Mouse (Mus musculus): ENCODE measurements around the gene Csrnp2. TPM values are rescaled to one million over a fixed set of nuclear protein-coding genes. Genes with fewer than 3 reads are reported as not detected.
"Not testable (repeated sequence)": the region's sequence is repeated elsewhere in the genome, so short reads cannot be mapped to it uniquely, and the experiment has no call there.

Csrnp2 gene
- polyA plus RNA-seq (2016; fragmentation: Nextera tagmentation; extraction: Ambion mirVana) = 16.7 and 22.0 TPM in 2 replicates

DNA sequence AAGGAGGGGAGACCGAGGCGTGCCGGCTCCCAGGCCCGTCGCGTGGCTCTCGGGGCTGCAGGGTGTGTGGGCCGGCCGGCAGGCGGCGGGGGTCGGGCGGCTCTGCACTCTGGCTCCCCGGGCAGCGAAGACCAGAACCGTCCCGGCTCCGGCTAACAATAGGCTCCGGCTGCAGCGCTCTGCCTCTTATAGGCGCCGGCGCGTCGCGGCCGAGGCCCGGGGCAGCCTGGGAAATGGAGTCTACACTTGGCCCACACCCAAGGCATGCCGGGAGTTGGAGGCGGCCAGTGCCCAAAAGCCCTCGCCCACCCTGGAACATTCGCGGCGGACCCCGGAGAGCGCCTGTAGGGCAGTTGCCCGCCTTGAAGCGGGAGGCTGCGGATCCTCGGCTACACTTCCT is at the start of gene Csrnp2:
Gene Csrnp2, minus strand, starts transcription at position 387 of the 400 bp plus-strand sequence.
- Histone ChIP-seq H3K36me3 (no peaks in the 10 kb centered on the region), H3K27me3 (ENCODE audit: low read depth, poor library complexity, severe bottlenecking) (no peaks in the 10 kb centered on the region), H3K4me3 (peak within 1 kb of the TSS; percentile 80), H3K27ac (replicated peaks) (peak within 1 kb of the TSS; percentile 97), H3K4me1 (peaks cover 53% of the 10 kb centered on the region), H3K9me3 (replicated peaks) (no peaks in the 10 kb centered on the region; the same call in 1 of the 2 replicates)
- DNase-seq (ENCODE audit: low spot score) = peak; percentile 96
- WGBS = under 1% methylated on average over 40 of the region's 40 CpGs

DNA sequence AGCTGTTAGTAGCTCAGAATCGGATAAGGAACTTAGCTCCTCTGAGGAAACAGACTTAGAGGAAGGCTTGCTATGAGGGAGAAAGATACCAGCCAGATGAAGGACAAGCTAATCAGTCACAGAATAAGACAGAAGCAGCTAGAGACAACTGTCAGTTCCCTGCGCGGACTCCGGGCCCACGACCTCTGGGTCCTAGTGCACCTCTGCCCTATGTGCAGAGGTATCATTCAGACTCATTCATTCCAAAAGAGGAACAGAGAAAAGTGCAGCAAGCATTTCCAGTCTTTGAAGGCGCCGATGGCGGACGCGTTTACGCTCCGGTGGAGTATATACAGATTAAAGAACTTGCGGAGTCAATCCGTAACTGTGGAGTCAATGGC is 48.4 kb upstream of the Csrnp2 start:
- Histone ChIP-seq H3K9me3 (replicated peaks) (peaks cover 18% of the 10 kb centered on the region), H3K36me3 (peaks cover 86% of the 10 kb centered on the region)
- not testable (repeated sequence) for H3K27ac ChIP-seq (replicated peaks); H3K4me1 ChIP-seq; H3K27me3 ChIP-seq (ENCODE audit: low read depth, poor library complexity, severe bottlenecking); H3K4me3 ChIP-seq; DNase-seq (ENCODE audit: low spot score)
- 97% methylated on average over 14 of the region's 14 CpGs for WGBS

- H3K27ac ChIP-seq (replicated peaks); H3K4me3 ChIP-seq; DNase-seq (ENCODE audit: low spot score); H3K27me3 ChIP-seq (ENCODE audit: low read depth, poor library complexity, severe bottlenecking); H3K4me1 ChIP-seq: not testable (repeated sequence)
- H3K9me3 ChIP-seq (replicated peaks) = peaks cover 18% of the 10 kb centered on the region
- 95% methylated on average over 28 of the region's 28 CpGs for WGBS
- peaks cover 80% of the 10 kb centered on the region for H3K36me3 ChIP-seq
Measured at GRCm38 (mm10) chr15:100542876-100543650, 47.8 kb upstream of the Csrnp2 start.

- Histone ChIP-seq H3K27ac (replicated peaks) (no peak overlapping the region), H3K9me3 (replicated peaks) (peaks cover 18% of the 10 kb centered on the region), H3K36me3 (peaks cover 77% of the 10 kb centered on the region), H3K4me1 (no peaks in the 10 kb centered on the region), H3K4me3 (no peak overlapping the region), H3K27me3 (ENCODE audit: low read depth, poor library complexity, severe bottlenecking) (no peaks in the 10 kb centered on the region)
- 92% methylated on average over 4 of the region's 4 CpGs for WGBS
- DNase-seq (ENCODE audit: low spot score) = no peak
Measured at GRCm38 (mm10) chr15:100541426-100541825, 46.1 kb upstream of the Csrnp2 start.

- not testable (repeated sequence) for H3K27me3 ChIP-seq (ENCODE audit: low read depth, poor library complexity, severe bottlenecking); H3K4me1 ChIP-seq; H3K27ac ChIP-seq (replicated peaks); H3K4me3 ChIP-seq; DNase-seq (ENCODE audit: low spot score)
- H3K9me3 ChIP-seq (replicated peaks) = peaks cover 16% of the 10 kb centered on the region
- peaks cover 77% of the 10 kb centered on the region for H3K36me3 ChIP-seq
- 77% methylated on average over 1 of the region's 1 CpGs for WGBS
Measured at GRCm38 (mm10) chr15:100541001-100541400, 45.7 kb upstream of the Csrnp2 start.

GRCm38 (mm10) chr15:100539411-100539810 is 44.1 kb upstream of the Csrnp2 start:
- H3K36me3 ChIP-seq = peaks cover 78% of the 10 kb centered on the region
- 96% methylated on average over 9 of the region's 9 CpGs for WGBS

GRCm38 (mm10) chr15:100537913-100538312 is 42.6 kb upstream of the Csrnp2 start:
- Histone ChIP-seq H3K9me3 (replicated peaks) (peaks cover 8% of the 10 kb centered on the region; the same call in 1 of the 2 replicates), H3K27me3 (ENCODE audit: low read depth, poor library complexity, severe bottlenecking) (no peaks in the 10 kb centered on the region), H3K4me1 (no peaks in the 10 kb centered on the region), H3K4me3 (no peak overlapping the region), H3K27ac (replicated peaks) (no peak overlapping the region), H3K36me3 (peaks cover 78% of the 10 kb centered on the region)
- no peak for DNase-seq (ENCODE audit: low spot score)
- 86% methylated on average over 6 of the region's 6 CpGs for WGBS

More at GRCm38 (mm10) chr15:100539411-100539810, 44.1 kb upstream of the Csrnp2 start:
- no peak overlapping the region for H3K27ac ChIP-seq (replicated peaks)
- no peak for DNase-seq (ENCODE audit: low spot score)
- H3K4me3 ChIP-seq = no peak overlapping the region
- no peaks in the 10 kb centered on the region for H3K4me1 ChIP-seq
- peaks cover 11% of the 10 kb centered on the region; the same call in 1 of the 2 replicates for H3K9me3 ChIP-seq (replicated peaks)
- no peaks in the 10 kb centered on the region for H3K27me3 ChIP-seq (ENCODE audit: low read depth, poor library complexity, severe bottlenecking)

DNA sequence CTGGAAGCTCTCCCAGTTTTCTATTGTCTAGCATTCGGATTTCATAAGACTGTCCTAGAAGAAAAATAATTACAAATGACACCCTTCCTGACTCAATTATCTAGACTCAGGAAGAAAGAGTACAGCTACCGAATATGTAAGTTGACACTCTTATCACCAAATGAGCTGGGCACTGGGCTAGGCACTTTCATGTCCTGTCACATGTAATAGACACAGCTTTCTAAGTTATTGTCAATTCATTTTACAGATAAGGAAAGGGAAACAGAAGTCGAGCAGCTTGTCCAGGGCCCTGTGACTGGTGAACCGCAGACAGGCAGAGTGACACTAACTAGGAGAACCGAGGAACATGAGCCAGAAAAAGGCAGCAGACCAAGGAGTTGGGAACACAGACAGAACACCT is 32.6 kb upstream of the Csrnp2 start:
- Histone ChIP-seq H3K36me3 (peaks cover 46% of the 10 kb centered on the region), H3K27me3 (ENCODE audit: low read depth, poor library complexity, severe bottlenecking) (no peaks in the 10 kb centered on the region), H3K4me3 (no peak overlapping the region), H3K4me1 (no peaks in the 10 kb centered on the region), H3K27ac (replicated peaks) (no peak overlapping the region), H3K9me3 (replicated peaks) (no peaks in the 10 kb centered on the region)
- DNase-seq (ENCODE audit: low spot score) = no peak
- WGBS = 93% methylated on average over 5 of the region's 5 CpGs

- Histone ChIP-seq H3K36me3 (peaks cover 60% of the 10 kb centered on the region), H3K4me1 (no peaks in the 10 kb centered on the region), H3K27me3 (ENCODE audit: low read depth, poor library complexity, severe bottlenecking) (no peaks in the 10 kb centered on the region), H3K27ac (replicated peaks) (no peak overlapping the region), H3K9me3 (replicated peaks) (no peaks in the 10 kb centered on the region), H3K4me3 (no peak overlapping the region)
- DNase-seq (ENCODE audit: low spot score) = no peak
- WGBS = 96% methylated on average over 14 of the region's 14 CpGs
Measured at GRCm38 (mm10) chr15:100525405-100525804, 30.1 kb upstream of the Csrnp2 start.

GRCm38 (mm10) chr15:100520306-100520705 is 25.0 kb upstream of the Csrnp2 start:
- Histone ChIP-seq H3K27ac (replicated peaks) (no peak overlapping the region), H3K36me3 (peaks cover 77% of the 10 kb centered on the region), H3K4me3 (no peak overlapping the region), H3K27me3 (ENCODE audit: low read depth, poor library complexity, severe bottlenecking) (no peaks in the 10 kb centered on the region), H3K9me3 (replicated peaks) (no peaks in the 10 kb centered on the region), H3K4me1 (no peaks in the 10 kb centered on the region)
- whole genome bisulfite sequencing = 94% methylated on average over 14 of the region's 14 CpGs
- DNase-seq (ENCODE audit: low spot score) = no peak

- 90% methylated on average over 2 of the region's 2 CpGs for WGBS
- Histone ChIP-seq H3K36me3 (peaks cover 89% of the 10 kb centered on the region), H3K27ac (replicated peaks) (no peak overlapping the region), H3K4me3 (no peak overlapping the region), H3K27me3 (ENCODE audit: low read depth, poor library complexity, severe bottlenecking) (no peaks in the 10 kb centered on the region), H3K9me3 (replicated peaks) (no peaks in the 10 kb centered on the region), H3K4me1 (no peaks in the 10 kb centered on the region)
- no peak for DNase-seq (ENCODE audit: low spot score)
Measured at GRCm38 (mm10) chr15:100515121-100515520, 19.8 kb upstream of the Csrnp2 start.

GRCm38 (mm10) chr15:100513387-100513786 is 18.1 kb upstream of the Csrnp2 start:
- Histone ChIP-seq H3K36me3 (peaks cover 87% of the 10 kb centered on the region), H3K9me3 (replicated peaks) (no peaks in the 10 kb centered on the region), H3K27me3 (ENCODE audit: low read depth, poor library complexity, severe bottlenecking) (no peaks in the 10 kb centered on the region), H3K27ac (replicated peaks) (no peak overlapping the region), H3K4me1 (no peaks in the 10 kb centered on the region), H3K4me3 (no peak overlapping the region)
- no peak for DNase-seq (ENCODE audit: low spot score)
- 90% methylated on average over 4 of the region's 4 CpGs for WGBS

GRCm38 (mm10) chr15:100510072-100510471 is 14.8 kb upstream of the Csrnp2 start:
- 93% methylated on average over 11 of the region's 11 CpGs for WGBS
- no peaks in the 10 kb centered on the region for H3K27me3 ChIP-seq (ENCODE audit: low read depth, poor library complexity, severe bottlenecking)
- H3K4me3 ChIP-seq = no peak overlapping the region
- DNase-seq (ENCODE audit: low spot score) = no peak
- H3K27ac ChIP-seq (replicated peaks) = no peak overlapping the region
- H3K4me1 ChIP-seq = no peaks in the 10 kb centered on the region
- peaks cover 94% of the 10 kb centered on the region for H3K36me3 ChIP-seq
- no peaks in the 10 kb centered on the region for H3K9me3 ChIP-seq (replicated peaks)

Measured in midbrain, embryonic 10.5 days (tissue).